Mouse (Mus musculus) G1E (cell line): ENCODE results near the gene Kifc1. TPM values are rescaled to one million over a fixed set of nuclear protein-coding genes. Genes with fewer than 3 reads are reported as not detected.

ENCODE experiments used
- ATAC-seq: 2 replicates; pipeline ENCODE4 v1.8.0; 2016; ENCODE audit warnings: mild to moderate bottlenecking; ENCODE audit not compliant: insufficient number of reproducible peaks, poor library complexity, low FRiP score, severe bottlenecking; ENCODE audit errors: extremely low read depth
- DNase-seq: peaks from one replicate; pipeline ENCODE4 v3.0.0; 2012; ENCODE audit warnings: low spot score
- H3K27me3 ChIP-seq: 2 replicates; pipeline ENCODE4 v1.6.1; 2012; ENCODE audit warnings: mild to moderate bottlenecking, low read length, inconsistent platforms; ENCODE audit not compliant: insufficient read depth
- H3K36me3 ChIP-seq: replicated peaks from 2 replicates; pipeline ENCODE3; 2012; ENCODE audit warnings: mild to moderate bottlenecking, inconsistent platforms
- H3K4me1 ChIP-seq: 2 replicates; pipeline ENCODE4 v1.6.1; 2012; ENCODE audit warnings: low read depth, low read length, inconsistent platforms, mixed read lengths; ENCODE audit not compliant: insufficient read depth
- H3K4me3 ChIP-seq: 2 replicates; pipeline ENCODE4 v1.5.1; 2012; ENCODE audit warnings: low read depth, mild to moderate bottlenecking, inconsistent platforms, low read length, moderate library complexity, mixed read lengths
- H3K9me3 ChIP-seq: replicated peaks from 2 replicates; pipeline ENCODE4 v1.6.1; 2012; ENCODE audit warnings: inconsistent platforms
- CTCF ChIP-seq: IDR thresholded peaks from 2 replicates; pipeline ENCODE4 v1.5.1; 2012; ENCODE audit warnings: low read depth, low read length, inconsistent platforms, mixed read lengths
- GATA1 ChIP-seq: IDR thresholded peaks from 2 replicates; pipeline ENCODE4 v1.6.1; 2012; ENCODE audit warnings: borderline replicate concordance, low read length, inconsistent platforms, mixed read lengths
- GATA2 ChIP-seq: IDR thresholded peaks from 2 replicates; pipeline ENCODE4 v1.6.1; 2012; ENCODE audit warnings: low read depth, low read length, inconsistent platforms, borderline replicate concordance
- POLR2AphosphoS5 ChIP-seq: IDR thresholded peaks from 2 replicates; pipeline ENCODE4 v1.6.1; 2012; ENCODE audit warnings: low read depth, low read length, inconsistent platforms; ENCODE audit not compliant: insufficient replicate concordance
- TAL1 ChIP-seq: conservative IDR thresholded peaks from 2 replicates; pipeline ENCODE4 v1.6.1; 2012; ENCODE audit warnings: low read depth, low read length, inconsistent platforms, mixed read lengths
- polyA plus RNA-seq: library from polyadenylated mRNA; stranded (reverse); fragments of >175 nt; gene quantifications from 2 replicates; pipeline ENCODE4 v1.2.3, GENCODE M21; 2012
- total RNA-seq, 2 experiments: library from RNA; stranded (forward) in 1 of 2; stranded (reverse) in 1 of 2; fragments of 200-1000 nt in 1 of 2; fragments of >200 nt in 1 of 2; fragmentation: Nextera tagmentation in 1 of 2; gene quantifications; 2 replicates each; pipeline ENCODE4 v1.2.3; 2014 to 2017

Kifc1 gene
- total and polyA plus RNA-seq, 3 experiments = 33.7 to 76.6 (median 58.2) TPM

- Histone ChIP-seq H3K27me3 (no peaks in the 10 kb centered on the region), H3K9me3 (no peaks in the 10 kb centered on the region), H3K4me3 (peak within 1 kb of the TSS; percentile 90), H3K36me3 (peaks cover 46% of the 10 kb centered on the region), H3K4me1 (peaks cover 25% of the 10 kb centered on the region)
- ATAC-seq (peak; percentile 62; the same call in 1 of the 2 replicates), DNase-seq (peak; percentile 75)
- TF ChIP-seq CTCF (no peak), GATA2 (no peak), POLR2AphosphoS5 (no peak), TAL1 (no peak), GATA1 (no peak)
Measured at GRCm38 (mm10) chr17:33842966-33843795, 47.3 kb downstream of the Kifc1 start, which contains the start of gene Cd320. Cd320 (plus strand) TSS chr17:33843091.

DNA sequence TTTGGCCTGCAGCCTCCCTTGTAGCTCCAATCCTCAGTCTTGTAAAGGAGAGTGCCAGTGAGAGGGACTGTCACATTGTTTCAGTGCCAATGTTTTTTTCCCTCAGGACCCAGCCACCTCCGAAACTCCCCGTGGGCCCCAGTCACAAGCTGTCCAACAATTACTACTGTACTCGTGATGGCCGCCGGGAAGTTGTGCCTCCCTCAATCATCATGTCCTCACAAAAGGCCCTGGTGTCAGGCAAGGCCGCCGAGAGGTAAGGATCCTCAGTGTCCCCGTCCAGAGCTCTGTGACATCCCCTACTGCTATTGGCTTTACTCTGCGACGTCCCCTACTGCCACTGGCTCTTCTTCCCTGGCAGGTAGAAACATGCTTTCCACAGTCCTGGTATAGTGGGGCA lies 60.9 kb downstream of the Kifc1 start:
- Histone ChIP-seq H3K36me3 (peaks cover 87% of the 10 kb centered on the region), H3K4me1 (peaks cover 29% of the 10 kb centered on the region), H3K4me3 (no peak overlapping the region), H3K27me3 (no peaks in the 10 kb centered on the region), H3K9me3 (no peaks in the 10 kb centered on the region)
- TF ChIP-seq GATA1 (no peak), TAL1 (no peak), POLR2AphosphoS5 (no peak), CTCF (no peak), GATA2 (no peak)
- no peak for DNase-seq
- ATAC-seq = no peak

- no peak for TF ChIP-seq GATA2
- TF ChIP-seq POLR2AphosphoS5 = no peak
- TF ChIP-seq GATA1 = no peak
- TF ChIP-seq CTCF = no peak
- TF ChIP-seq TAL1 = no peak
- Histone ChIP-seq H3K36me3 (peaks cover 81% of the 10 kb centered on the region), H3K9me3 (no peaks in the 10 kb centered on the region), H3K4me3 (no peak overlapping the region), H3K4me1 (peaks cover 29% of the 10 kb centered on the region), H3K27me3 (no peaks in the 10 kb centered on the region)
- no peak for ATAC-seq
- no peak for DNase-seq
Measured at GRCm38 (mm10) chr17:33828892-33829291, 61.6 kb downstream of the Kifc1 start.

DNA sequence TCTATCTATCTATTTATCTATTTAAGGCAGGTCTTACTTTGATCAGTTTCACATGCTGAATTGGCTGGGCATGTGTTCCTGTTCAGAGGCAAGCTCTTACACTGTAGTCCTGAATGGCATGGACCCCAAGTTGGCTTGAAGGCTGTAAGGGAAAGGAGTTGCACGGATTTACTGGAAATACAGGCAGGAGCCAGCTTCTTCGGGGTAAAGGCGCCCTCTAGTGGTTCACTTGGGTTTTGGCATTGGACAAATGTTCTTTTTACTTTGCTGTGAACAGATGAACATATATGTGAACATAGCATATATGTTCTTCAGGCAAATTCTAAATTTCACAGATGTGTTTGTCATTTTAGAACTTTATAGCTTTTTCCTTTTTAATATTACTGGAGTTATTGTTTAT lies 63.6 kb downstream of the Kifc1 start:
- TF ChIP-seq TAL1 (no peak), CTCF (peak; percentile 84)
- no peaks in the 10 kb centered on the region for H3K27me3 ChIP-seq
- H3K36me3 ChIP-seq = peaks cover 80% of the 10 kb centered on the region
- ATAC-seq = no peak
- no peak overlapping the region for H3K4me3 ChIP-seq
- DNase-seq = peak; percentile 57
- H3K9me3 ChIP-seq = no peaks in the 10 kb centered on the region
- peaks cover 41% of the 10 kb centered on the region for H3K4me1 ChIP-seq

Other genes starting within 250 kb of the Kifc1 start
Only the 20 nearest of the 28 such genes appear.
- 71.0 and 71.4 TPM in 2 replicates for gene Rab11b, start 130.1 kb downstream of the Kifc1 start, total RNA-seq (2014; fragmentation: Nextera tagmentation)
- gene Rab11b, start 130.1 kb downstream of the Kifc1 start, total RNA-seq (2017) = 23.1 and 25.8 TPM in 2 replicates
- gene Rab11b, start 130.1 kb downstream of the Kifc1 start, polyA plus RNA-seq = 130 and 155 TPM in 2 replicates
- not detected in 2 replicates for gene Angptl4, start 108.8 kb downstream of the Kifc1 start, total RNA-seq (2014; fragmentation: Nextera tagmentation)
- gene Angptl4, start 108.8 kb downstream of the Kifc1 start, total RNA-seq (2017) = 0.06 and 0.11 TPM in 2 replicates
- gene Angptl4, start 108.8 kb downstream of the Kifc1 start, polyA plus RNA-seq = not detected in 2 replicates
- gene Kank3, start 80.1 kb downstream of the Kifc1 start, total RNA-seq (2014; fragmentation: Nextera tagmentation) = 1.1 and 3.0 TPM in 2 replicates
- gene Kank3, start 80.1 kb downstream of the Kifc1 start, total RNA-seq (2017) = 6.6 and 7.3 TPM in 2 replicates
- 4.3 TPM in 2 replicates for gene Kank3, start 80.1 kb downstream of the Kifc1 start, polyA plus RNA-seq
- gene Rps28, start 66.1 kb downstream of the Kifc1 start, total RNA-seq (2014; fragmentation: Nextera tagmentation) = 381 and 417 TPM in 2 replicates
- gene Rps28, start 66.1 kb downstream of the Kifc1 start, total RNA-seq (2017) = 3,098 and 4,163 TPM in 2 replicates
- gene Rps28, start 66.1 kb downstream of the Kifc1 start, polyA plus RNA-seq = 4,132 and 6,951 TPM in 2 replicates
- gene Ndufa7, start 66.1 kb downstream of the Kifc1 start, total RNA-seq (2014; fragmentation: Nextera tagmentation) = 131 and 137 TPM in 2 replicates
- gene Ndufa7, start 66.1 kb downstream of the Kifc1 start, total RNA-seq (2017) = 253 and 307 TPM in 2 replicates
- gene Ndufa7, start 66.1 kb downstream of the Kifc1 start, polyA plus RNA-seq = 636 and 723 TPM in 2 replicates
- gene Cd320, start 47.6 kb downstream of the Kifc1 start, total RNA-seq (2014; fragmentation: Nextera tagmentation) = 2.3 and 4.5 TPM in 2 replicates
- 5.7 and 6.0 TPM in 2 replicates for gene Cd320, start 47.6 kb downstream of the Kifc1 start, total RNA-seq (2017)
- 8.1 and 12.7 TPM in 2 replicates for gene Cd320, start 47.6 kb downstream of the Kifc1 start, polyA plus RNA-seq
- gene Gm7029, start 16.8 kb downstream of the Kifc1 start, total RNA-seq (2014; fragmentation: Nextera tagmentation) = not detected in 2 replicates
- not detected in 2 replicates for gene Gm7029, start 16.8 kb downstream of the Kifc1 start, total RNA-seq (2017)
- not detected in 2 replicates for gene Gm7029, start 16.8 kb downstream of the Kifc1 start, polyA plus RNA-seq
- gene Platr17, start 14.5 kb upstream of the Kifc1 start, total RNA-seq (2014; fragmentation: Nextera tagmentation) = not detected in 2 replicates
- gene Platr17, start 14.5 kb upstream of the Kifc1 start, total RNA-seq (2017) = not detected in 2 replicates
- 0.13 TPM in 1 of 2 replicates, not detected in the other for gene Platr17, start 14.5 kb upstream of the Kifc1 start, polyA plus RNA-seq
- gene Daxx, start 18.8 kb upstream of the Kifc1 start, total RNA-seq (2014; fragmentation: Nextera tagmentation) = 72.7 and 73.2 TPM in 2 replicates
- gene Daxx, start 18.8 kb upstream of the Kifc1 start, total RNA-seq (2017) = 33.0 and 46.3 TPM in 2 replicates
- gene Daxx, start 18.8 kb upstream of the Kifc1 start, polyA plus RNA-seq = 58.8 and 67.4 TPM in 2 replicates
- 34.0 and 43.0 TPM in 2 replicates for gene Tapbp, start 25.2 kb upstream of the Kifc1 start, total RNA-seq (2014; fragmentation: Nextera tagmentation)
- 17.0 and 18.5 TPM in 2 replicates for gene Tapbp, start 25.2 kb upstream of the Kifc1 start, total RNA-seq (2017)
- gene Tapbp, start 25.2 kb upstream of the Kifc1 start, polyA plus RNA-seq = 142 and 157 TPM in 2 replicates
- gene Zbtb22, start 25.2 kb upstream of the Kifc1 start, total RNA-seq (2014; fragmentation: Nextera tagmentation) = 9.5 and 15.8 TPM in 2 replicates
- gene Zbtb22, start 25.2 kb upstream of the Kifc1 start, total RNA-seq (2017) = 19.7 and 22.2 TPM in 2 replicates
- 41.9 and 42.1 TPM in 2 replicates for gene Zbtb22, start 25.2 kb upstream of the Kifc1 start, polyA plus RNA-seq
- 27.0 and 32.9 TPM in 2 replicates for gene Rgl2, start 38.9 kb upstream of the Kifc1 start, total RNA-seq (2014; fragmentation: Nextera tagmentation)
- 35.5 and 38.9 TPM in 2 replicates for gene Rgl2, start 38.9 kb upstream of the Kifc1 start, total RNA-seq (2017)
- 145 and 166 TPM in 2 replicates for gene Rgl2, start 38.9 kb upstream of the Kifc1 start, polyA plus RNA-seq
- 63.5 and 75.3 TPM in 2 replicates for gene Pfdn6, start 49.7 kb upstream of the Kifc1 start, total RNA-seq (2014; fragmentation: Nextera tagmentation)
- gene Pfdn6, start 49.7 kb upstream of the Kifc1 start, total RNA-seq (2017) = 133 and 141 TPM in 2 replicates
- 347 and 373 TPM in 2 replicates for gene Pfdn6, start 49.7 kb upstream of the Kifc1 start, polyA plus RNA-seq
- 29.6 and 34.2 TPM in 2 replicates for gene Wdr46, start 50.0 kb upstream of the Kifc1 start, total RNA-seq (2014; fragmentation: Nextera tagmentation)
- gene Wdr46, start 50.0 kb upstream of the Kifc1 start, total RNA-seq (2017) = 30.7 and 31.1 TPM in 2 replicates
- gene Wdr46, start 50.0 kb upstream of the Kifc1 start, polyA plus RNA-seq = 72.2 and 83.2 TPM in 2 replicates
- 1.7 and 1.9 TPM in 2 replicates for gene B3galt4, start 60.8 kb upstream of the Kifc1 start, total RNA-seq (2014; fragmentation: Nextera tagmentation)
- 3.0 and 3.6 TPM in 2 replicates for gene B3galt4, start 60.8 kb upstream of the Kifc1 start, total RNA-seq (2017)
- 10.9 and 13.5 TPM in 2 replicates for gene B3galt4, start 60.8 kb upstream of the Kifc1 start, polyA plus RNA-seq
- gene Vps52, start 65.2 kb upstream of the Kifc1 start, total RNA-seq (2014; fragmentation: Nextera tagmentation) = 30.0 and 34.1 TPM in 2 replicates
- gene Vps52, start 65.2 kb upstream of the Kifc1 start, total RNA-seq (2017) = 18.5 and 19.8 TPM in 2 replicates
- 45.6 and 48.9 TPM in 2 replicates for gene Vps52, start 65.2 kb upstream of the Kifc1 start, polyA plus RNA-seq
- gene Rps18, start 65.3 kb upstream of the Kifc1 start, total RNA-seq (2014; fragmentation: Nextera tagmentation) = 2,195 and 2,298 TPM in 2 replicates
- 1,704 and 1,830 TPM in 2 replicates for gene Rps18, start 65.3 kb upstream of the Kifc1 start, total RNA-seq (2017)
- 739 and 1,633 TPM in 2 replicates for gene Rps18, start 65.3 kb upstream of the Kifc1 start, polyA plus RNA-seq
- not detected in 2 replicates for gene H2-K1, start 109.7 kb upstream of the Kifc1 start, total RNA-seq (2014; fragmentation: Nextera tagmentation)
- gene H2-K1, start 109.7 kb upstream of the Kifc1 start, total RNA-seq (2017) = 0.16 and 0.23 TPM in 2 replicates
- 0.58 and 0.74 TPM in 2 replicates for gene H2-K1, start 109.7 kb upstream of the Kifc1 start, polyA plus RNA-seq
- gene Ring1, start 134.0 kb upstream of the Kifc1 start, total RNA-seq (2014; fragmentation: Nextera tagmentation) = 8.4 and 9.7 TPM in 2 replicates
- 10.9 and 13.1 TPM in 2 replicates for gene Ring1, start 134.0 kb upstream of the Kifc1 start, total RNA-seq (2017)
- gene Ring1, start 134.0 kb upstream of the Kifc1 start, polyA plus RNA-seq = 46.4 and 59.9 TPM in 2 replicates
- gene H2-Ke6, start 137.4 kb upstream of the Kifc1 start, total RNA-seq (2014; fragmentation: Nextera tagmentation) = 77.5 and 87.1 TPM in 2 replicates
- 44.7 and 45.9 TPM in 2 replicates for gene H2-Ke6, start 137.4 kb upstream of the Kifc1 start, total RNA-seq (2017)
- gene H2-Ke6, start 137.4 kb upstream of the Kifc1 start, polyA plus RNA-seq = 58.6 and 78.0 TPM in 2 replicates